Mouse (Mus musculus): Measurements from ENCODE around the gene Pyy. TPM values are rescaled to one million over a fixed set of nuclear protein-coding genes. Genes with fewer than 3 reads are reported as not detected.

Pyy gene
- 92.0 and 116 TPM in 2 replicates for polyA plus RNA-seq (2012; rRNA removed; ENCODE audit: low replicate concordance)

DNA sequence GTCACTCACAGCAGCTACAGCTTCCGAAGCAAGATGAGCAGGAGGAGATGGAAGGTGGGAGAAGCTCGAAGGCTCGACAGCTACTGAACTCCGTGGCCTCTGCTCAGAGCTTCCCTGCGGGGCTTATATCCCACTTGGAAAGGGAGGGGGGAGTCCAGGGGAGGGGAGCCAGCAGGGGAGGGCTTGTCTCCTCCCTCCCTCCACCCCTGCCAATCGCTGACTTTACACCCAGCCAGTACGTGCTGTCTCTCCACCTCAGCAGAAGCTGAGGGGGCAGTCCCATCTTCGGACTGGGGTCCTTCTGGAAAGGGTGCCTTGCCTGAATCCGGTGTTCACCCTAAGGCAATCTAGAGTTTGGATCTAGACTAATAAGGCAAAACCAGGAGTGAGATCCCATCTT lies at the start of gene Pyy:
TSS of gene Pyy (minus strand) at position 101 of the 400 bp plus-strand sequence.

DNA sequence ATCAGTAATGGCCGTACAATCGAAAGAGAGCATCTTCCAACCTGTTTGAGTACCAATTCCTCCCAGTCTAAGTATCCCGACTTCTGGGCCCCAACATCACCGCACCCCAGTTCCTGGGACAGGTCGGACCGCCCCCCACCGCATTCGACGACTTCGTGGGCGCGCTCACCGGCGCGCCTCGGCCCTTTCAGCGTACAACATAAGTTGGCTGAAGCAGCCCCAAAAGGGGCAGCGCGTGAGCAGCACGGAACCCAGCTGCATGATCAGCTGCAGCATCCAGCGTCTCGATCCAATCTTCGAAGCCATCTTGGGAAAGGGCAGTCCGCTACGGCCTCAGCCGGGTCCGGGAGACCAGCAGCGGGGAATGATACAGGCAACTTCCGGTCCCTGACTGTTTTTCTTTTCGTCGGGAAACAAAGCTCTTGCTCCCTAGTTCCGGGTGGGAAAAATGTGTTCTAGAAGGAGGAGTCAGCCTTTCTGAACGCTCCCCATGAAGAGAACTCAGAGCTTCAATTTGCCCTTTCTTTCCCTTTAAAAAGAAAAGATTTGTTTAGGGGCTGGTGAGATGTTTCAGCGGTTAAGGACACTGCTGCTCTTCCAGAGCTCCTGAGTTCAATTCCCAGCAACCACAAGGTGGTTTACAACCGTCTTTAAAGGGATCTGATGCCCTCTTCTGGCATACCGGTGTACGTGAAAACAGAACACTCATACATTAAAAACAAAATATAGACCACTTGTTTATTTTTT lies 48.6 kb upstream of the Pyy start, which contains the start of gene Tmem101:
TSS of gene Tmem101 (minus strand) at position 366 of the 747 bp plus-strand sequence.

DNA sequence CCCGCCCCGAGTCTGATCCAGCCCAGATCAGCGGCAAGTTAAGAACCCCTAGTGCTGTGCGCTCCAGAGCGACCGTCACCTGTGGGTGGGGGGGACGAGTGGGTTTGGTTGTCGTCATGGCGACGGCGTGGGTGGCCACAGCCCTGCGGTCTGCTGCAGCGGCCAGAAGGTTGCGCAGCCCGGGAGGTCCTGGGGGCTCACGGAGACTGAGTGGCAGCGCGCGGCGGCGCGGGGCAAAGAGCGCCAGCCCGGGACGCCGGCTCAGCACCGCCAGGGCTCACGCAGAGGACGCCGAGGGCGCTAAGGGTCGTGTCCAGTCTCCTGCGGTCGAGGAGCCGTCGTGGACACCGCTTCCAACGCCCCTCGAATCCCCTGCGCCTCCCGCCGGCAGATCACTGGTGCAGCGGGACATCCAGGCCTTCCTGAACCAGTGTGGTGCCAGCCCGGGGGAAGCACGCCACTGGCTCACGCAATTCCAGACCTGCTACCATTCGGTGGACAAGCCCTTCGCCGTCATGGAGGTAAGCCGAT lies 37.9 kb upstream of the Pyy start, which contains the start of gene Nags:
TSS of gene Nags (plus strand) at position 43 of the 531 bp plus-strand sequence.

DNA sequence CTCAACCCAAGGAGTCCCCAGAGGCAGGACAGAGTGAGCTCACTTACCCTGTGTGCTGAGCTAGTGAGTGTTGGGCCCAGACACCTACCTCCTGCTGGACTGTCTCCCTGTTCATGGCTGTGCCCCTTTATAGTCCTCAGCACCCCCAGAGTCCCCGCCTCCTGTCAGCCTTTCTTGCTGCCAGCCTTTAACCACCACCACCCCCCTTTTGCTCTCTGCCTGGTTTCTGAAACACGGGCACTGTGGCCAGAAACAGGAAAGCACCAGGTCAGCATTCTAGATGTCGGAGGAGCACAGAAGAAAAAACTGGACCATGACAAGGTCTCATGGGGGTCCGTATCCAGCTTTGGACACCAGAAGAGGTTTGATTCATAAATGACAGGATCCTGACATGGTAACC lies 6.4 kb downstream of the Pyy start, which contains the start of gene Ppy:
TSS of gene Ppy (minus strand) at position 101 of the 400 bp plus-strand sequence.

DNA sequence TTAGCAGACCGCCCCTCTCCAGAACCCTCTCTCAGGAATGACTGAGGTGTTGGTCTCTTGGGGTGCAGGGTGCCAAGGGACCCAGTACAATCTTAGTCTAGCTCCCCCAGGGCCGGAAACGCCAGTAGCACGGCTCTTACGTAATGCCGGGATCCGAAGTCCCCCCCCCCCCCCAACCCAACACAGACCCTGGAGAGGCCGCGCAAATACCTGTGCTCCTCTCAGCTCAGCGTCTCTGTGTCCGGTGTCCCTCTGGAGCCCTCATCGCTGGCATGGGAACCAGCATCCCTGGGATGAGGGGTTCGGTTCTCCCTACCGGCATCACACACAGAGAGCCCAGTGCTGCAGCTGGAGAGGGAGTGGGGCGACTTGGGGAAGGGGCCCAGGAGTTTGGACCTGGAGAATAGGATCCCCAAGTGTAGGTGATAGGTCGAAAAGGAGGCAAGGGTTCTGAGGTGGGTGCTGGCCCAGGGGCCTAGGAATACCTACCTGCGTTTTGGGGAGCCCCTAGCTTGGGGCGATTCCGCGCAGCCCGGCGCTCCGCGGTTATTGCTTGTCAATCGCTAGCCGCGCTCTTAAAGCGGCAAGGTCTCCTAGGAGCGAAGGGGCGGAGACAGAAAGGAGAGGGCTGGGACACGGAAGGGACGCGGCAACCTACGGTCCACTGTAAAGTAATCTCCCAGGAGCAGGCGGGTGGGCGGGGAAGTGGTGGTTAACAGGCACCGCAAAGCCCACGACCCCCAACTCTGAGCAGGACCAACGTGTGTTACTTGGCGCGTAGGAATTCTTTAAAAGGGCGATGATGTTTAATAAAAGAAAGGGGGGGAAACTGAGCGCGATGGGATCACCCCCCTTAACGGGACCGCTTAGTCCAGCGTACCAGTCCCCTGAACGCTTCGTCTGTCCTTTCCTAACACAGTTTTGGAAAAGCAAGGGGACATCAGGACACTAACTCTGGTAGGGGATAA lies 19.4 kb downstream of the Pyy start, which contains the start of gene Mpp2:
TSS of gene Mpp2 (minus strand) at position 585 of the 968 bp plus-strand sequence.

Other genes starting within 250 kb of the Pyy start
- gene Meox1, start 213.5 kb downstream of the Pyy start, polyA plus RNA-seq (2012; rRNA removed; ENCODE audit: low replicate concordance) = 0.31 and 0.53 TPM in 2 replicates
- gene Sost, start 140.8 kb downstream of the Pyy start, polyA plus RNA-seq (2012; rRNA removed; ENCODE audit: low replicate concordance) = not detected in 2 replicates
- gene Cfap97d1, start 123.6 kb downstream of the Pyy start, polyA plus RNA-seq (2012; rRNA removed; ENCODE audit: low replicate concordance) = not detected in 2 replicates
- 12.4 and 43.5 TPM in 2 replicates for gene Dusp3, start 120.8 kb downstream of the Pyy start, polyA plus RNA-seq (2012; rRNA removed; ENCODE audit: low replicate concordance)
- 1.0 and 1.7 TPM in 2 replicates for gene Mpp3, start 79.4 kb downstream of the Pyy start, polyA plus RNA-seq (2012; rRNA removed; ENCODE audit: low replicate concordance)
- gene Cd300lg, start 66.3 kb downstream of the Pyy start, polyA plus RNA-seq (2012; rRNA removed; ENCODE audit: low replicate concordance) = 3.6 and 5.4 TPM in 2 replicates
- 1.8 and 2.1 TPM in 2 replicates for gene Mpp2, start 19.3 kb downstream of the Pyy start, polyA plus RNA-seq (2012; rRNA removed; ENCODE audit: low replicate concordance)
- 10.5 TPM in 1 of 2 replicates, not detected in the other for gene Ppy, start 6.5 kb downstream of the Pyy start, polyA plus RNA-seq (2012; rRNA removed; ENCODE audit: low replicate concordance)
- 52.0 and 86.9 TPM in 2 replicates for gene Nags, start 37.7 kb upstream of the Pyy start, polyA plus RNA-seq (2012; rRNA removed; ENCODE audit: low replicate concordance)
- gene Tmem101, start 48.6 kb upstream of the Pyy start, polyA plus RNA-seq (2012; rRNA removed; ENCODE audit: low replicate concordance) = 13.8 and 14.3 TPM in 2 replicates
- 24.2 and 28.7 TPM in 2 replicates for gene Lsm12, start 77.5 kb upstream of the Pyy start, polyA plus RNA-seq (2012; rRNA removed; ENCODE audit: low replicate concordance)
- gene G6pc3, start 81.8 kb upstream of the Pyy start, polyA plus RNA-seq (2012; rRNA removed; ENCODE audit: low replicate concordance) = 64.1 and 84.2 TPM in 2 replicates
- gene Hdac5, start 122.3 kb upstream of the Pyy start, polyA plus RNA-seq (2012; rRNA removed; ENCODE audit: low replicate concordance) = 75.7 and 76.7 TPM in 2 replicates
- gene BC030867, start 141.1 kb upstream of the Pyy start, polyA plus RNA-seq (2012; rRNA removed; ENCODE audit: low replicate concordance) = 4.6 and 4.9 TPM in 2 replicates
- 0.32 and 2.3 TPM in 2 replicates for gene Asb16, start 160.9 kb upstream of the Pyy start, polyA plus RNA-seq (2012; rRNA removed; ENCODE audit: low replicate concordance)
- 44.7 and 54.3 TPM in 2 replicates for gene Tmub2, start 177.1 kb upstream of the Pyy start, polyA plus RNA-seq (2012; rRNA removed; ENCODE audit: low replicate concordance)
- gene Atxn7l3, start 188.8 kb upstream of the Pyy start, polyA plus RNA-seq (2012; rRNA removed; ENCODE audit: low replicate concordance) = 25.5 and 36.4 TPM in 2 replicates
- 13.2 and 18.6 TPM in 2 replicates for gene Ubtf, start 211.9 kb upstream of the Pyy start, polyA plus RNA-seq (2012; rRNA removed; ENCODE audit: low replicate concordance)

Measured in duodenum, adult 2 months (tissue).